Mouse (Mus musculus) stomach, embryonic 16.5 days (tissue): Measurements from ENCODE around the gene Pde4dip. TPM values are rescaled to one million over a fixed set of nuclear protein-coding genes. Genes with fewer than 3 reads are reported as not detected.
A peak's percentile ranks its signal among the peaks of the same experiment; 100 is the strongest.

Experiments used
- ATAC-seq: fragments of 200-750 bp; cut with Nextera tagmentation; 2 replicates; pipeline ENCODE4 v1.8.0; 2017; ENCODE audit warnings: moderate number of reproducible peaks, moderate TSS enrichment; ENCODE audit not compliant: insufficient read depth, low FRiP score
- H3K27ac ChIP-seq: fragments of 300-500 bp; sonication (generic); 2 replicates; pipeline ENCODE4 v1.5.1; 2014; ENCODE audit warnings: low read length
- H3K27me3 ChIP-seq: fragments of 300-500 bp; sonication (generic); 2 replicates; pipeline ENCODE4 v1.6.1; 2014; ENCODE audit warnings: low read length, control low read depth, mixed read lengths; ENCODE audit not compliant: control insufficient read depth, insufficient read depth
- H3K36me3 ChIP-seq: fragments of 300-500 bp; sonication (generic); 2 replicates; pipeline ENCODE4 v1.6.1; 2014; ENCODE audit warnings: low read length; ENCODE audit not compliant: control insufficient read depth, insufficient read depth
- H3K4me1 ChIP-seq: fragments of 300-500 bp; sonication (generic); 2 replicates; pipeline ENCODE4 v1.6.1; 2014; ENCODE audit warnings: low read length, control low read depth, mixed read lengths; ENCODE audit not compliant: control insufficient read depth, insufficient read depth
- H3K4me2 ChIP-seq: fragments of 300-500 bp; sonication (generic); 2 replicates; pipeline ENCODE4 v1.6.1; 2014; ENCODE audit warnings: low read depth, low read length, mixed read lengths
- H3K4me3 ChIP-seq: fragments of 300-500 bp; sonication (generic); replicated peaks from 2 replicates; pipeline ENCODE4 v1.5.1; 2014; ENCODE audit warnings: mild to moderate bottlenecking, low read length
- H3K9ac ChIP-seq: fragments of 300-500 bp; sonication (generic); 2 replicates; pipeline ENCODE4 v1.6.1; 2014; ENCODE audit warnings: low read length
- H3K9me3 ChIP-seq: fragments of 300-500 bp; sonication (generic); replicated peaks from 2 replicates; pipeline ENCODE4 v1.6.1; 2016; ENCODE audit warnings: low read length, control low read depth; ENCODE audit not compliant: control insufficient read depth
- WGBS: fragments of 180-500 bp; shearing (Covaris S2); extraction: QIAGEN DNeasy Blood & Tissue Kit; methylation state at CpG from one replicate; pipeline ENCODE4 v1.1.7; 2014; 5-methylcytosine and 5-hydroxymethylcytosine counted together
- polyA plus RNA-seq: library from polyadenylated mRNA; unstranded; fragments of >200 nt; fragmentation: Nextera tagmentation; extraction: Ambion mirVana; gene quantifications from 2 replicates; pipeline ENCODE4 v1.2.1, GENCODE M21; 2015

The Pde4dip gene
- polyA plus RNA-seq, 1 experiment from 2014 or later: 31.3 TPM

DNA sequence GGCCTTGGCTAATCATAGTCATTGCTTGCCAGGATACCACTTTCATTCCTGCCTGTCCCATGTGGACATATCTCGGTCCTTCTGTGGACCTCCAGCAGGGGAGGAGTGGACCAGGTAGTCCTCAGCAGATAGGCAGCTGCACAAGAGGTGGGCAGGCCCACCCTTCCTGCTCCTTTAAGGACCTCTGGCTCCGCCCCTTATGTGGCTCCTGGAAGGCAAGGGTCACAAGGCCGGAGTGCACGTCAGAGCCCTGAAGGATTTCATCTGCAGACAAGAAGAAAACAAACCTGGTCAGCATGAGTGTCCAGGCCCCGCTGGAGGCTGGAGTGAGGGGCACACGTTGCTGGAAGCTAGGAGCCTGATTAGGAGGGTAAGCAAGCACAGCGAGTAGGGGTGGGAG lies 197.9 kb downstream of the Pde4dip start:
- H3K4me3 ChIP-seq: no peak overlapping the region

DNA sequence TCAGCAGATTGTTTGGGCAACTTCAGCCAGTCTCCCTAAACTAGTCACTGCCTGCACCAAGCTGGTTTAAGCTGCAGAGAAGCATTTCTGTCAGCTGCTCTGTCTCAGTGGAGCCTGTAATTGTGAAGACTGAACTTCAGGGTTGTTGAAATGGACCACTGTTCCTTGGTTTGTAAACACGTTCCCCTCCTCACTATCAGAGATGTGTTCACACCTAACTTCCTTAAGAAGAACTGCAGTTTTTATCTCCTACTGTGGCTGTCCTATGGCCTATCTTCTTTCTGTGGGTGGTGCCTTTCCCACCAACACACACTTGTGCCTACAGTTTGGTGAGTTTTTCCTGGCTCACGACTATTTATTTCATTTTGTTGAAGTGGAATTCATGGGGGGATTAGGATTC lies 199.2 kb downstream of the Pde4dip start:
- no peaks in the 10 kb centered on the region for H3K4me1 ChIP-seq
- H3K36me3 ChIP-seq: no peaks in the 10 kb centered on the region
- H3K9me3 ChIP-seq: no peaks in the 10 kb centered on the region
- no peak overlapping the region for H3K27ac ChIP-seq
- no peak overlapping the region for H3K9ac ChIP-seq
- no peak overlapping the region for H3K4me2 ChIP-seq
- H3K27me3 ChIP-seq: no peaks in the 10 kb centered on the region
- 66% methylated on average over 2 of the region's 2 CpGs for WGBS
- no peak overlapping the region for H3K4me3 ChIP-seq
- ATAC-seq: no peak

More for the DNA sequence above, 197.9 kb downstream of the Pde4dip start:
- 44% methylated on average over 7 of the region's 7 CpGs for WGBS
- no peaks in the 10 kb centered on the region for H3K4me1 ChIP-seq
- no peaks in the 10 kb centered on the region for H3K36me3 ChIP-seq
- ATAC-seq: no peak
- H3K9ac ChIP-seq: no peak overlapping the region
- H3K27ac ChIP-seq: no peak overlapping the region
- no peak overlapping the region for H3K4me2 ChIP-seq
- H3K9me3 ChIP-seq: no peaks in the 10 kb centered on the region
- H3K27me3 ChIP-seq: no peaks in the 10 kb centered on the region

DNA sequence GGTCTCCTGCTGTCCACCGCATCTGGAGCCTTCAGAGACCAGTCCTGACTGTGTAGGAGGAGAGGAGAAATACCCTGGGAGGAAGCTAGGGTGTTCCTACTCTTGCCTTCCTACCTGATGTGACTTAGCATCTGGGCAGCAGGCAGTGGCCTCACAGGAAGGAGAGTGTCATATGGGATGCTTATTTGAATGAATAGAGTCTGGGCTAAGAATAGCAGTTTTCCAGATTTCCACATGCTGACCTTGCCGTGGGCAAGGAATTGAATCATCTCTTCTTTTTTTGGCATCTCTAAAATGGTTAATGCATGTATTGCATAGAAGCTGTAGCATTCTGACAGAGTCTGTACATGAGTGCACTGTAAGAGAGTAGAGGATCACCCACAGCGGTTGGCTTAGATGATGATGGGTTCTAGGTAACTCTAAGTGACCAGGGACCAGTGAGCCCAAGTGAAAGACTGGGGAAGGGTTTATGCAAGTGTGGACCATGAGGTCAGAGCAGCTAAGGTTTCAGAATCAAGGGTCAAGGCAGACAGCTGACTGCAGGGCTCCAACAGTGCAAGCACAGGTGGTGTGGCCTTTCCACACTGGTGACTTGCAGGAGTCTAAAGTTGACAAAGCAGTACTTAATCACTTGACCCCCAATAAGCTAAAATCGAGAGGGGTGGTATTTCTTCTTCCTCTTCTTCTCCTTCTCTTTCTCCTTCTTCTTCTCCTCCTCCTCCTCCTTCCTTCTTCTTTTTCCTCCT lies 202.0 kb downstream of the Pde4dip start:
- Histone ChIP-seq H3K36me3 (no peaks in the 10 kb centered on the region), H3K4me3 (no peak overlapping the region), H3K4me1 (peaks cover 9% of the 10 kb centered on the region; the same call in 1 of the 2 replicates), H3K4me2 (no peak overlapping the region), H3K27me3 (no peaks in the 10 kb centered on the region), H3K27ac (no peak overlapping the region), H3K9me3 (no peaks in the 10 kb centered on the region), H3K9ac (no peak overlapping the region)
- ATAC-seq: no peak
- 78% methylated on average over 4 of the region's 4 CpGs for WGBS

- Histone ChIP-seq H3K9ac (no peak overlapping the region), H3K27me3 (no peaks in the 10 kb centered on the region), H3K36me3 (no peaks in the 10 kb centered on the region), H3K27ac (peak overlapping the region; percentile 43), H3K4me3 (0 out of 2 replicates have a peak overlapping the region, but pooled peaks have one; percentile 3), H3K9me3 (no peaks in the 10 kb centered on the region), H3K4me2 (peak overlapping the region; percentile 30), H3K4me1 (peaks cover 9% of the 10 kb centered on the region; the same call in 1 of the 2 replicates)
- ATAC-seq: peak; percentile 75
- 7% methylated on average over 16 of the region's 16 CpGs for WGBS
These were observed 204.8 kb downstream of the Pde4dip start for GRCm38 (mm10) chr3:97683560-97684195.

DNA sequence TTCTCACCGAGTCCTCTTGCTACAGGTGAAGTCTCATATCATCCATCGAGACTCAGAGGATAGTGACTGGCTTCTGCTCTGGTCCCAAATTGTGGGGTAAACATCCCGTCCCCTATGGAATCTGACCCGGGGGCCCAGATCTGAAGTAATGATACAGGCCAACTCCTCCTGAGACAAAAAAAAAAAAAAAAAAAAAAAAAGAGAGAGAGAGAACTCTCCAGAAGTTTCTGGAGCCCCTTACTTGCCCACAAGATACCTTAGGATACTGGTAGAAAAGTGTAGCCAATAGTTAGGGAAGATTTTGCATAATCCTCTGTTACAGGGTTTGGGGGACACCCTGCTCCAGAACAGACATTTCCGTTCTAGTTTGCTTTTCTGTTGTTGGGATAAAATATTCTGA lies 205.9 kb downstream of the Pde4dip start:
- ATAC-seq: no peak
- Histone ChIP-seq H3K9me3 (no peaks in the 10 kb centered on the region), H3K4me2 (peak overlapping the region; percentile 93), H3K27ac (no peak overlapping the region), H3K4me3 (peak overlapping the region; percentile 48; the same call in 1 of the 2 replicates), H3K27me3 (no peaks in the 10 kb centered on the region), H3K9ac (0 out of 2 replicates have a peak overlapping the region, but pooled peaks have one; percentile 0), H3K4me1 (peaks cover 9% of the 10 kb centered on the region; the same call in 1 of the 2 replicates), H3K36me3 (no peaks in the 10 kb centered on the region)
- WGBS: 34% methylated on average over 5 of the region's 5 CpGs

DNA sequence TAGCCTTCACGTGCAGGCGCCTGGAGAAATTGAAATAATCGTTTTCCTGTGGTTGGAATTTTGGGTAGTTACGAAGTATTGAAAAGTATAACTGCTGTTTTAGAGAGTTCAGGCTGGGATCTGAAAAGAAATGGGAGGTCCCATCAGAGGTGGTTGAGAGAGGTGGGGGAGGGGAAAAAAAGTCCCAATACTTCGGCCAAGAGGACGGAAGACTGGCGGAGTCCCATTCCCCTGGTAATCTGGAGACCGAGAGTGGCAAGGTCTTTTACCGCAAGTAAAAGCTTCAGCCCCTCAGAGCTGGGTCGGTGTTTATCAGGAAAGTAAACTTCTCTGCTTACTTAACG lies 206.4 kb downstream of the Pde4dip start:
- Histone ChIP-seq H3K9ac (0 out of 2 replicates have a peak overlapping the region, but pooled peaks have one; percentile 0), H3K4me1 (peaks cover 9% of the 10 kb centered on the region; the same call in 1 of the 2 replicates), H3K27me3 (no peaks in the 10 kb centered on the region), H3K27ac (no peak overlapping the region), H3K36me3 (no peaks in the 10 kb centered on the region), H3K4me2 (peak overlapping the region; percentile 93), H3K9me3 (no peaks in the 10 kb centered on the region), H3K4me3 (peak overlapping the region; percentile 48)
- WGBS: 8% methylated on average over 11 of the region's 11 CpGs
- no peak for ATAC-seq

DNA sequence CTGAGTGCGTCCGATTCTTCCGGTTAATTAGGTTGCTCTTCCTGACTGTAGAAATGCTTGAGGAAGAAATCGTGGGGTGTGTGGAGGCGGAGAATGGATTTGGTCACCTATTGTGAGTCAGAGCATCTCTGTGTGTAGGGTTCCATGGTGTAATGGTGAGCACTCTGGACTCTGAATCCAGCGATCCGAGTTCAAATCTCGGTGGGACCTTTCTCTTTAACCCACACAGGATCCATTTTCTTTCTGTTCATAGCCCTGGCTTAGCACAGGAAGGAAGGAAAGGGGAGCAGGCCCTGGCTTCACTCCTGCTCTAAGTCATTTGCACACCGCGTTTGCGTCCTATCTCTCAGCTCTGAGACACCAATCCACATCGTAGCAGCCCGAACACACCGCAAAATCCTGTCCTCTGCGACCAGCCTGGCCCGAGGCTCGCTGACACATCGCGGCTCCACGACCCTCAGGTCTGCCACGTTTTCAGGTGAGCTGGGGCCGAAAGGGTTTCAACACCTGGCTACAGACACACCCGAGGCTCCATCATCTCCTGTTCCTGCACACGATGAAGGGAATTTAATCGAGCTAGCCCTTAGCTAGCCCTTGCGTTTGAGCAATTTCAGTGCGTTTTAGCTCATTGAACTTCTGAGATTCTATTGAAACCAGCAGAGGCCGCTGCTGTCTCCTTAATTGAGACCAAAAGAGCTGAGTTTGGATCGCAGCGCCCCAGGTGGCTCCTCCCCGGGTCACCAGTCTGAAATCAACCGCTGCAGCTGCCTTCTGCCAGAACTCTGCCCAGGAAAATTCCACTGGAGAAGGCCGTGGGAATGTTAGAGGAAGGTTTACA lies 207.0 kb downstream of the Pde4dip start:
- H3K4me1 ChIP-seq: peaks cover 9% of the 10 kb centered on the region; the same call in 1 of the 2 replicates
- ATAC-seq: peak; percentile 22; the same call in 1 of the 2 replicates
- no peaks in the 10 kb centered on the region for H3K36me3 ChIP-seq
- peak overlapping the region; percentile 93 for H3K4me2 ChIP-seq
- H3K27me3 ChIP-seq: no peaks in the 10 kb centered on the region
- no peaks in the 10 kb centered on the region for H3K9me3 ChIP-seq
- H3K4me3 ChIP-seq: peak overlapping the region; percentile 48
- WGBS: 1% methylated on average over 33 of the region's 33 CpGs
- no peak overlapping the region for H3K27ac ChIP-seq
- peak overlapping the region; percentile 71 for H3K9ac ChIP-seq

DNA sequence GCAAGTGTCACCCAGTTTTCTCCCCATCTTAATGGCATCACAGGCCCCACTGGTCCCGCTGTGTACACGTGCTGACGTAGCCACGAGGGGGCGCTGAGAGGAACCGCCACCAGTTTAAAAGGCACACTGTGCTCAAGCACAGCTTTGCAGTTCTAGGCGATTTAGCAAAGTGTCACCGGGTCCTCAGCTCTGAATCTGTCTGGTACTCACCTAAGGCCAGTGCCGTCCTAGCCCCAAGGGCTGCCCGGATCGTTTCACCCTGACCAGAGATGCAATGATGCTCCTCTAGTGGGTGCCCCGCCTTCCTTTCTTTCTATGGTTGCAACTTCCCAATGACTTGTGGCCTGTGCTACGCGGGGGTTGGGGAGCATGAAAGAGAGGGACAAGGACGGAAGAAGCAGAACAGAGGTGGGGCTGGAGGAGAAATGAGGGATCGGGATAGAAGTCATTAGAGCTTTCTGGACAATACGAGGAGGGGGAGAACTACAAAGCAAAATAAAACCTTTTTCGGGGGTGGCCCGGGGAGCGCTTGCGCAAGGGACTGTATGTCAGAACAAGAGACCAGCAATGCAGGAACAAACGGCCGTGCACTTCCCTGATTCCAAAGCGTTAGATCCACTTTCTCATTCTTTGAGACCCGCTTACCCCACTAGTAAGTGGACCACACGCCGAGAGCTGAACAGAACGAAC lies 207.7 kb downstream of the Pde4dip start:
- H3K9ac ChIP-seq: peak overlapping the region; percentile 71

More for the DNA sequence above, 207.7 kb downstream of the Pde4dip start:
- ATAC-seq: peak; percentile 78; the same call in 1 of the 2 replicates
- no peaks in the 10 kb centered on the region for H3K36me3 ChIP-seq
- peak overlapping the region; percentile 48 for H3K4me3 ChIP-seq
- H3K4me2 ChIP-seq: peak overlapping the region; percentile 93
- no peaks in the 10 kb centered on the region for H3K27me3 ChIP-seq
- WGBS: 5% methylated on average over 28 of the region's 28 CpGs
- no peak overlapping the region for H3K27ac ChIP-seq
- H3K9me3 ChIP-seq: no peaks in the 10 kb centered on the region
- peaks cover 9% of the 10 kb centered on the region; the same call in 1 of the 2 replicates for H3K4me1 ChIP-seq
